Mouse (Mus musculus) kidney, adult 11 months (tissue): ENCODE results near the gene Olfr765.
"Not testable (repeated sequence)": the region's sequence is repeated elsewhere in the genome, so short reads cannot be mapped to it uniquely, and the experiment has no call there.

Experiments
- DNase-seq: peaks from one replicate; pipeline ENCODE4 v3.0.0; 2022

The Olfr765 gene

DNA sequence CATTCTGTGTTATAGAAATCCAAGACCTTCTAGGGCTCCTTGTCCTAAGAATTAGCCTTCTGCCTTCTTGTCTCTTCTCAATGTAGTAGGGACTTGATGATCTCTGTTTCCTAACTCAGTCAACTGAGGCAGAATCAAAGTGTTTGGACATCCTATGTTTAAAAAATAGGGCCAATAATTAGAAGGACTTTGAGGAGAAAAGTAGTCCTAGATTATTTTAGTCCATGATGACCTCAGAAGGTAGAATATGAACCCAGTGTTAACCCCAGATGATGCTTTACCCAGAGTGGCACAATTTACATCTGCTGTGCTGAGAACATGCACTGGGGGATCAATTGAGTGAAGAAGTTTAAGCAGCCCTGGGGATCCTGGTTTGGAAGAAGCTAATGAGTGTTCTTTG, at the start of gene Olfr765:
TSS of gene Olfr765 (minus strand) at position 101 of the 400 bp plus-strand sequence.
- not testable (repeated sequence) for DNase-seq

DNA sequence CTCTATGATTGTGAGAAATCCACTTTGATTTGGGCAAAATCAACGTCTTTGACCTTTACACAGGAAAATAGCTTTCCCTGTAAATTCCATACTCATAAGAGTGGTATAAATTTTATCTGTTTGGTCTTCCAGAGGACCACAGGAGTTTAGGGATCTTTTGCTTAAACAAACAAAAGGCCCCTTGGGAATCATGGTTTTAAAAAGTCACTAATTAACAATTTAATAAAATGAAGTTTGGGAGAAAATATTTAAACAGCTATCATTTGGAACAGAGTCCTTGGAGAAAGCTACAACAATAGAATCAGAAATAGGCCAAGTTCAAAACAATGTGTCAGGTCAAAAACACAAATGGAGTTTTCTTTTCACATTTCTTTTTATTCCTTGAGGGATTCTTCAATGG, 49.5 kb upstream of the Olfr765 start, which contains the start of gene Olfr768:
TSS of gene Olfr768 (minus strand) at position 101 of the 400 bp plus-strand sequence.
- DNase-seq: no peak

DNA sequence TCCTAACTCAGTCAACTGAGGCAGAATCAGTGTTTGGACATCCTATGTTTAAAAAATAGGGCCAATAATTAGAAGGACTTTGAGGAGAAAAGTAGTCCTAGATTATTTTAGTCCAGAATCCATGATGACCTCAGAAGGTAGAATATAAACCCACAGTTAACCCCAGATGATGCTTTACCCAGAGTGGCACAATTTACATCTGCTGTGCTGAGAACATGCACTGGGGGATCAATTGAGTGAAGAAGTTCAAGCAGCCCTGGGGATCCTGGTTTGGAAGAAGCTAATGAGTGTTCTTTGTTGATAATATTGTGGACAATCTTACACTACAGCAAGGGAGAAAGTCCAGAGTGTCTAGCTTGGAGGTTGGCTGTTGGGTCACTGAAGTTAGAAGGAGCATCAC, 33.0 kb upstream of the Olfr765 start, which contains the start of gene Olfr767:
TSS of gene Olfr767 (minus strand) at position 101 of the 400 bp plus-strand sequence.
- not testable (repeated sequence) for DNase-seq

DNA sequence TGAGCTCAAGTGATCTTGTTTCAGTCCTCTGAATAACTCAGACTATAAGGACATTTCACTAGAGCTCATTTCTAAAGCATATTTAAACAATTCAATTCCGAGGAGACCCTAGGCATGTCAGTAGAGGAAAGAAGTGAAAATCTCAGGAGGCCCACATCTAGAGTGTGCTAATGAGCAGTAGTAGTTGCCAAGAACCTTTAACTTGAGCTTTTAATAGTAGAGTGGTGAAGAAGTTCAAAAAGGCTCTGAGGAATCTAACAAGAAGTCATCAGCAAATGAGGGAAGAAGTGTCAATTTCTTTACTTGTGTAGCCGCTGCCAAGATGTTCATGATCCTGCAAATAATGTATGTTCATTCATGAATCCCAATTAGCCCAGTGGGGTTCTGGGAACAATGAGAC, 19.1 kb upstream of the Olfr765 start, which contains the start of gene Olfr766-ps1:
TSS of gene Olfr766-ps1 (minus strand) at position 101 of the 400 bp plus-strand sequence.
- no peak for DNase-seq

- no peak for DNase-seq
Measured at GRCm38 (mm10) chr10:129039796-129040195, 10.0 kb downstream of the Olfr765 start, which contains the start of gene Olfr764-ps1. Gene Olfr764-ps1 (minus strand): TSS chr10:129039896.

GRCm38 (mm10) chr10:129028343-129028742, 21.5 kb downstream of the Olfr765 start:
- no peak for DNase-seq

- DNase-seq: no peak
Measured at GRCm38 (mm10) chr10:129026018-129026662, 23.7 kb downstream of the Olfr765 start.

- DNase-seq: no peak
Measured at GRCm38 (mm10) chr10:129023319-129023718, 26.5 kb downstream of the Olfr765 start.

DNA sequence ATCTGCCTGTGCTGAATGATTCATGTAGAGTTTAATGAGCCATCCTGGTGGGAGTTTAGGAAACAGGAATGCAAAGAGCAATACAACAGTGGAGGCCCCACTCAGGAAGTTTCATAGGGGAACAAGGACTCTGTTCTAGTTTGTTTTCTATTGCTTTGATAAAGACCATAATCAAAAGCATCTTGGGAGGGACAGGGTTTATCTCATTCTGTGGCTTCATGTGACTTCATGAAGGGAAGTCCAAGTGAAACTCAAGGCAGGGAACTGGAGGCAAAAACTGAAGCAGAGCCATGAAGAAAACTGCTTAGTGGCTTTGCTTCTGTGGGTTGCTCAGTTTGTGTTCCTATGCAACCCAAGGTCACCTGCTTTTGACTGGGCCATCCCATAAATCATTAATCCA, 35.3 kb downstream of the Olfr765 start:
- no peak for DNase-seq

DNA sequence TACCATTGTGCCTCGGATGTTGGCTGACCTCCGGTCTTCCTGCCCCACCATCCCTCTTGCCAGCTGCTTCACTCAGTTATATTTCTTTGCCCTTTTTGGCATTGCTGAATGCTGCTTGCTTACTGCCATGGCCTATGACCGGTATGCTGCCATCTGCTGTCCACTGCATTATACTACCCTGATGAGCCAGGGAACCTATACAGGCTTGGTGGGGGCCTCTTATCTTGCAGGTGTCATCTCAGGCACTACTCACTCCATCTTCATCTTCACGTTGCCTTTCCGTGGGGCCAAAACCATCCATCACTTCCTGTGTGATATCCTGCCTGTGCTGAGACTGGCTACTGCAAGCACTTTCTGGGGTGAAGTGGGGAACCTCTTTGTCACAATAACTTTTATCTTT, 38.3 kb downstream of the Olfr765 start:
- not testable (repeated sequence) for DNase-seq

- DNase-seq: no peak
Measured at GRCm38 (mm10) chr10:129010288-129010841, 39.4 kb downstream of the Olfr765 start, which contains the start of gene Olfr763. Gene Olfr763 (plus strand): TSS chr10:129010791.

DNA sequence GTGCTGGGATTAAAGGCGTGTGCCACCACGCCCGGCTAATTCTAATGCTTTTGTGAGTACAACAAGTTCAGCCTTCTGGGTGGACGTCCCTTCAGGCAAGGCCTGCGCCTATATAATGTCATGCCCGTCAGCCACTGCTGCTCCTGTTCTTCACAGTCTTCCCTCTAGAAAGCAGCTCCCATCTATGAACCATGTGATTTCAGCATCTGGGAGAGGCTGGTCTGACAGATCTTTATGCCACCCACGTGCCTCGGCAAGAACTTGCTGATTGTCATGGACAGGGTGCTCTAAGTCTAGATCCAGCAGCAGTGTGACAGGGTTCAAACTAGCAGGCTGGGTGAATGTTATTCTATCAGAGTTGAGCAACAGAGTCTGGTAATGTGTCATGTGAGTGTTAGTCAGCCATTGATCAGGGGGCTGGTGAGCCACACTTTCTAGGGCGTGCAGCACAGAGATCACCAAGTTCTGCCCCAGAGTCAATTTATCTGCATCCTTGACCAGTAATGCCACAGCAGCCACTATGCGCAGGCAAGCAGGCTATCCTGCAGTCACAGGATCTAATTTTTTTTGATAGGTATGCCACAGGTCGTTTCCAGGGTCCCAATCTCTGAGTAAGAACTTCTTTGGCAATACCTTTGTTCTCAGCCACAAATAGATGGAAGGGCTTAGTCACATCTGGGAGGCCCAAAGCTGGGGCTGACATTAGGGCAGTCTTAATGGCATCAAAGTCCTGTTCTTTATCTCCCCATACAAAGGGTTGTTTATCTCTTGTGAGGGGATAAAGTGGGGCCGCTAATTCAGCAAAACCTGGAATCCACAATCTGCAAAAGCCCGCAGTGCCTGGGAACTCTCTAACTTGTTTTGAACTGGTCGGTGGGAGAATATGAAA, 45.5 kb downstream of the Olfr765 start:
- DNase-seq: no peak

DNA sequence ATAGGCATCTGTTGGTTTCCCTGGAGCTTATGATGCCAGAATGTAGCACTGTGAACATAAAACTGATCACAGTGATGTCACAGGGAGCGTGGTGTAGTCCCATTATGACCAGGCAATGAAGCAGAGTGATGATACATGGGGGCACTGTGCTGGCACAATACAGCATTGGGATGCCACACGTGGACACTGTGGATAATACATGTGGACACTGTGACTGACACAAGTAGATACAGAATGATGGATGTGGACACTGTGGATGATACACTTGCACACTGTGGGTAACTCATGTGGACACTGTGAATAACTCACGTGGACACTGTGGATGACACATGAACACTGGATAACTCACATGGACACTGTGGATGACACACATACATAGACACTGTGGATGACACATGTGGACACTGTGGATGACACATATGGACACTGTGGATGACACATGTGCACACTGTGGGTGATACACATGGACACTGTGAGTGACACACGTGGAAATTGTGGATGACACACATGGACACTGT, 53.2 kb downstream of the Olfr765 start:
- DNase-seq: no peak

DNA sequence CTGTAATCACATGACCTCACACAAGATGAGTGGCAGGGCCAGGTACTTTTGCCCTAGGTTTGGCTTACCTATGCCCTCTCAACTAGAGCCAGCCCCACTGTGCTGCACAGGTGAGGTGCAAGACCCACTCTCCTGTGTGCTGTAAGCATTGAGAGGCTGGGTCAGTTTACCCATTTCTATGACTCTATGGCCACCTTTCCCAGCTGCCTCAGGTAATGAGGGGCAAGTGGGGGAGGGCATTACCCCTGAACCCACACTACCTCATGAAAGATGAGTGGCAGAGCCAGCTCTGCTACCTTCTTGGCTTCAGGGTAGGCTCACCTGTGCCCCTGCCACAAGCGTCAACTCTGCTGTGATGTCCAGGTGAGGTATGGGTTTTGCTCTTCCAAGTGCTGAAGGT, 54.0 kb downstream of the Olfr765 start:
- no peak for DNase-seq
